Mouse (Mus musculus): ENCODE measurements around the gene Myom3.
"Not testable (repeated sequence)": the region's sequence is repeated elsewhere in the genome, so short reads cannot be mapped to it uniquely, and the experiment has no call there.

Myom3 gene

DNA sequence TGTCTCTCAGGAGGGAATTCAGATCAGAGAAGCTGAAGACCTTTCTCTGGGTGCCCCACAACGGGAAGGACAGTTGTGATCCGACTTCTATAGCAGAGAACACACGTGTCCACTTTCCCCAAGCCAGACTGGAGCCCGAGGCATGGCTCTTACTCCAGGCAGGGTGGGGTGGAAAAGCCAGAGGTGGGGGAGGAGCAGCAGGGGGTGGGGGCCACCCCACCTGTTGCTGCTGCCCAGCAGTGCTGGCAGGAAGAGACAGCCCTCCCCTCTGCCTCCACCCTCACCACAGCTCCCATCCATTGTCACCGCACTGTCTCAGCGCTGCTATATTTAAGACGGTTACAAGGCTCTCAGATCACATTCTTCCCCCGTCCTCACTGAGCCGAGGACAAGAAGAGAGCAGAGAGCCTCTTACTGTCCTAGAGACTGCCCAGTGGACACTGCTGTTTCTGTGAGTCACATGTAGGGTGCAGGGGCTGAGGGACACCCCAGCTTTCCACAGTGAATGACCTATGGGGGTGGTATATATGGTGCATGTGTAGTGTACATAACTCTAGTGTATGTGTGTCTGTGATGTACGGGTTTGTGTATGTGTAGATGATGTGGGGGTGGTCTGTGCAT lies at the start of gene Myom3:
TSS of gene Myom3 (plus strand) at position 360 of the 621 bp plus-strand sequence.
- no peak for DNase-seq (ENCODE audit: low spot score)

DNA sequence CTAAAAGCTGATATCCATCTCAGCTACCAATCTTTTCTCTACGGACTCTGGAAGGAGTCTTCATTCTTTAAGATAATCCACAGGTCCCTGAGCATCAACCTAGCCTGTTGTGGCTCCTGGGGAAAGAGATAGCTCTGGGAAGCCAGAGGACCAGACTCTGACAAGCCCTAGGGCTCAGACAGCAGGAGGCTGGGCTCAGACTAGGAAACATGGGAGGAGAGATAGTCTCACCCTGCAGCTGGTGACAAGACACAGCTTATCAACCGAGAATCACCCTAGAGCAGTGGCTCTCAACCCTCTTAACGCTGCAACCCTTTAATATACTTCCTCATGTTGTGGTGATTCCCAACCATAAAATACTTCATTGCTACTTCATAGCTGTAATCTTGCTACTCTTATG lies 49.1 kb upstream of the Myom3 start:
- no peak for DNase-seq (ENCODE audit: low spot score)

DNA sequence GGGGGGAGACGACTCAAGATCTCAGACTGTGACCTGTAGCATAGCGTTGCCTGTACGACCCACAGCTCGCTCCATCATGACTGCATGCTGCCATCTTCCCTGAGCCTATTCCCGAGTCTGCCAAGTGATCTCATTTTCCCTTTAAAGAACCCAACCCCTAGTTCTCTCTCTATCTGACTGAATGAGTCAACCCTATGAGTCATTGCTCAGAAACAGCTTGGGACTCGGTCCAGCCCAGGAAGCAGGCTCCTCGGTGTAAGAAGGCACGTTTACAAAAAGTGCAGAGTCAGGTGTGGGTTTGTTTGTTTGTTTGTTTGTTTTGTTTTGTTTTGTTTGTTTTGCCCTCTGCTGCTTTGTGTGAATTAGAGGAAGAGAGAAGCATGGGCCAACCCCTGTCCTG lies 44.7 kb upstream of the Myom3 start:
- DNase-seq (ENCODE audit: low spot score): peak; percentile 3

DNA sequence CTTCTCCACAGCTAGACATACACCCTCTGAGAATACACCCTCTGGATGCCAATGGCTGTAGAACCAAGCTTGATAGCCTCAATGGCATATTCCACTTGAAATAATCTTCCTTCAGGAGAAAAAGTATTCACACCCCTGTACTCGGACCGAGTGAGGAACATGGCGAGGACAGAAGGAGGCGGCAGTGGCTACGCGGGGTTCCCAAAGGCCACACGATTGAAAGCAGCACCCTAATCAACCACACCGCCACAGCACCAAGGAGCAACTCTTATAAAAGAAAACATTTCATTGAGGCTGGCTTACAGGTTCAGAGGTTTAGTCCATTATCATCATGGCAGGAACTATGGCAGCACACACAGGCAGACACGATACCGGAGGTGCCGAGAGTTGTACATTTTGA lies 43.1 kb upstream of the Myom3 start:
- not testable (repeated sequence) for DNase-seq (ENCODE audit: low spot score)

DNA sequence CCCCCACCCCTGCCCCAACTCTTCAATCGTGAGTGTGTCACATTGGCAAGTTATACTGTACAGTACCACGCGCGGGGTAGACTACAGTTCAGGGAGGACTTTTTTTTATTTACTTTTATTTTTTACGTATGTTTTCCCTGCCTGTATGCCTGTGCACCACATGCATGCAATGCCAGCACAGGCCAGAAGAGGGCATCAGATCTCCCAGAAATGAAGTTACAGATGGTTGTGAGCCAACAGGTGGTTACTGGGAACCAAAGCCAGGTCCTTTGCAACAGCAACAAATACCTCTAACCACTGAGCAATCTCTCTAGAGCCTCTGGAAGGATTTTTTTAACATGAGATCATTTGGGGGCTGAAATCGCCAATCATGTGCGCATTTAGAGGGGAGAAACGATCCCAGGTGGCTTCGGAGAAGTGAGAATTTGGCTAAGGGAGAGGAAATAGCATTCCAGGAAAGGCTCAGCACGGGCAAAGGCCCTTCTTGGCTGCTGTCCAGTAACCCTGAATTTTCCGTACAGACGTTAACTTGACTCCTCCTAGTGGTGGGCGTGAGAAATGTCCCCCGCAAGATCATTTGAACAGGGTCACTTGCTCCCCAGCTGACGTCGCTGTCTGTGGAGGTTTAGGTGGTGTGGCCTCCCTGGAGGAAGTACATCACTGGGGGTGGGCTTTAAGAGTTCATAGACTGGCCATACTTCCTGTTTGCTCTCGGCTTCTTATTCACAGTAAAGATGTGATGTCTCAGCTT lies 36.8 kb upstream of the Myom3 start:
- DNase-seq (ENCODE audit: low spot score): no peak

DNA sequence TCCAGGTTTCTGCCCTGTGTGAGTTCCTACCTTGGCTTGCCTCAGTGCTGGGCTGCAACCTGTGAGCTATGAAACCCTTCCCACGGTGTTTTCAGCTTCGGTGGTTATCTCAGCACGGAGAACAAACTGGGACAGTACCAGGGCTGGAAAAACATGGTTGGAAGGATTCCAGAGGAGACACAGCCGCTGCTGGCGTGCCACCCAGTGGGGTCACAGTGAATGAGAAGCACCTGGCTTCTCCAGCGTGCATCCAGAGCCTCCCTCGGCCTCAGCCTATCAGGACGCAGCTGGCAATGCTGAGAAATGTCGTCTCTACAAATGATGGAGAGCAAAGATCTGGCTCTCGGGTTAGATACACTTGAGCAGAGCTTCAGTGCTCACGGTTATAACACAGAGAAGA lies 33.1 kb upstream of the Myom3 start:
- no peak for DNase-seq (ENCODE audit: low spot score)

DNA sequence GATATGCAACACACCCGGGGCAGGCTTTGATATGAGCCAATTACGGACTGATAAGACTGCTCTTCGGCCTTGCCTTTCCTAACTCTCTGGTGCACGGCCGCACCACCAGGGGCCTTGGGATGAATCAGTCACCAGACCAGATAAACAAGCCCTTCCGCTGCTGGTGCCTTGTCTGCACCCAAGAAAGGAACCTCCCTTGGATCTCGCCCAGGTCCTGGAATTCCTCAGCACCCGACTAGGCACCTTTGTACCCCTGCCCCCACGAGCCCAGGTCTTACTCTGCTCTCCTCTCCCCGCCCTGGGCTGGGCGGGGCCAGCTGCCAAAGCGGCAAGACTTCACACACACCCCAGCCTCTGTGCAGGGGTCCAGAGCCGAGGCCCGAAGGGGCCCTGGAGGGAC lies 31.7 kb upstream of the Myom3 start, which contains the start of gene Il22ra1:
TSS of gene Il22ra1 (plus strand) at position 356 of the 400 bp plus-strand sequence.
- DNase-seq (ENCODE audit: low spot score): no peak

DNA sequence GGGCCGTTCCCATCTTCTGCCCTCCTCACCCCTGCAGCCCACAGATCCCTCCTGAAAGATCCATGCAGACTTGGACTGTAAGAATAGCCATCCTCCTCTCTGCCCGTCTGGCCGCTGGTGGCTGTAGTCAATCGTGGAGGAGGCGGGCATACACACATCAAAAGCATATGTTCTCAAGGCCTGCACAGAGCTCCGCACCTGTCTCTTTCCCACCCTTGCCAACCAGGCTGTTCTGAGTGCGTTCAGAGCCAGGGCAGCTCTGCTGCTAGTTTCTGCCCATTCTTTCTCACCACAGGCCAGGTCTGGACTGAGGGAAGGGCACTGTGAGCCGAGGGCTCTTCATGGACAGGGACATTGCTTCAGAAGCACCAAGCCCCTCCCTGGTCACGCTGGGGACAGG lies 29.3 kb upstream of the Myom3 start:
- no peak for DNase-seq (ENCODE audit: low spot score)

DNA sequence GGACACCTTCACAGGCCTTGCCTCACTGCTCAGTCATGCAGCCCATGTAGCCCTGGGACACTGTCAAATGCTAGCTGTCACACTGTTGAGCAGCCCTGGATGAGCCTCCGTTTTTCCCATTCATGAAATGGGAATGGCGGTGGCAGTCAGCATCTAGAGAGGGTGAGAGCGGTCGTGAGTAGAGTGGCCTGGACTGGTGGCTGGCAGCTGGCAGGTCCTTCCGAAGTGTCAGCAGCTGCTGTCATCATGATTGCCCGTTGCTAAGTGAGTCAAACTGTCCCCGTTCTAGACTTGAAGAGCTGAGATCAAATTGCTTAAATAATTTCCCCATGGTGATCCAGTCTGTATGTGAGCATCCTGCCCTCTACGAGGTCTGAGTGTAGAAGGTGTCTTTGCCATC lies 28.6 kb upstream of the Myom3 start:
- DNase-seq (ENCODE audit: low spot score): no peak

DNA sequence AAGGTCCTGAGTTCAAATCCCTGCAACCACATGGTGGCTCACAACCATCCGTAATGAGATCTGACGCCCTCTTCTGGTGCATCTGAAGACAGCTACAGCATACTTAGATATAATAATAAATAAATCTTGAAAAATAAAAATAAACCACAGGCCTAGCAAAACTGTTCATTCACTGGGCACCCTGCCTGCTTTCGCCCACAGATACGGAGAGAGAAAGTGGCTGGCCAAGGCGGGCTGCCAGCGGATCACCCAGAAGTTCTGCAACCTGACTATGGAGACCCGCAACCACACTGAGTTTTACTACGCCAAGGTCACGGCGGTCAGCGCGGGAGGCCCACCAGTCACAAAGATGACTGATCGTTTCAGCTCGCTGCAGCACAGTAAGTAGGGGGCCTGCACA lies 25.6 kb upstream of the Myom3 start:
- DNase-seq (ENCODE audit: low spot score): no peak

DNA sequence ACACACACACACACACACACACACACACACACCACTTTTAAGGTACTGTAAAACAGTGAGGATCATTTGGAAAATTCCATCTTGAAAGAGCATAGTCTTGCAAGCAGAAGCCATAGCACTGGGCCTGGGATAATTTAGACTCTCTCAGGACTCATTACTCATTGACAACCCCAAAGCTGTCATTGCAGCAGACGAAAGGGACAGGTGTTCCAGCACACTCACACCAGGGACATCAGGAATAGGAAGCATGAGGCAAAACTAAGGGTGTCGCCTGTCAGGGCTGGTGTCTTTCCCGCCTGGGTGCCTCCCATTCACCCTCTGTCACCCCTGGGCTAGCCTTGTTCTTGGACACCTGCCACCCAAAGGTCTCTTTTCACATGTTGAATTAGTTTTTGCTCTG lies 22.6 kb upstream of the Myom3 start:
- no peak for DNase-seq (ENCODE audit: low spot score)

DNA sequence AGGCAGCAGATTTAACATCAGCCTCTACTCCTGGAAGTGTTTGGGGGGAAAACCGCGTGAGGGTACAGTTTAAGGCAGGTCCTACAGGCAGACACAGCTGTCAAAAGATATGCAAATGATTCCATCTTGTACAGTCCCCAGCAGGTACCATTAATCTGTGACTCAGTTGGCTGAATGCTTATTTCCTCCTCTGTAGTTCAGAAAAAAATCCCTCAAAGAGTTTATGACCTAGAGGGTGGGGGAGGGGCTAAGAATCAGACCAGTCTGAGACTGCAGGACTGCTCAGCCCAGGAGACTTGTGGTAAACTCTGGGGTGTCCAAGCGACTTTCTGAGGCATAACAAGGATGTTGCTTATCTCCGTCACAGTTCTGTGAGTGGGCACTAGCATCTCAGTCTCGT lies 21.3 kb upstream of the Myom3 start:
- DNase-seq (ENCODE audit: low spot score): no peak

DNA sequence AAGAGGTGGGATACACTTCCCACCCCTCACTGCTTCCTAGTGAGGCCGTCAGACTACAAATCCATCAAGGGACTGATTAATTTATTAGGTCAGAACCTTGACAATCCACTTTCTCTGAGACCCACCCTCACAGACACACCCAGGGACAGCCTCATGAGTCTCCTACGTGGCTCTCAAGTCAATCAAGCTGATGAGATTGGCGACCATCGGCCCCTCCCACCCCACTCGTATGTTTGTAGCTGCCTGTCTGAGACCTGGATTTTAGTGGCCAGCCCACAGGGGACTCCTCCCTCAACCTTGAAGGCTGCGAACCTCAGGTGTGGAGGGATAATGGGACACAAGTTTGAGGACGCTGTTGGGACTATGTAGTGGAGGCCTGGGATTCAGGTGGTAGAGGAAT lies 20.4 kb upstream of the Myom3 start:
- no peak for DNase-seq (ENCODE audit: low spot score)

DNA sequence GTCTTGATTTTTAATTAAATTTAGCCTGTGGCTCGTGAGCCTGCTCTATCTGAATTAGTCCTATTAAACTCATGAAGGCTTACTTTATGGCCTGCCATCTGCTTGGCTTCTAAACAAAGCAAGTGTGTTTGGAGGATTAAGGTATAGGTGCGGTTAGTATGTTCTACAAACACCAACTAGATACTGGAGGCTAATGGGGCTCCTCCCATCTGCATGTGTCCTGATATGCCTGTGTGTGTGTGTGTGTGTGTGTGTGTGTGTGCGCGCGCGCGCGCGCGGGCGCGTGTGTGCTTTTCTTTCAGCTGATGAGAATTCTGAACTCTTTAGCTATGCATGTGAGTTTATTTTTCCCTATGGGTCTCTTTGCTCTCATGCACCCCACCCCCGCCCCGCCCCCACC lies 19.8 kb upstream of the Myom3 start:
- DNase-seq (ENCODE audit: low spot score): no peak

DNA sequence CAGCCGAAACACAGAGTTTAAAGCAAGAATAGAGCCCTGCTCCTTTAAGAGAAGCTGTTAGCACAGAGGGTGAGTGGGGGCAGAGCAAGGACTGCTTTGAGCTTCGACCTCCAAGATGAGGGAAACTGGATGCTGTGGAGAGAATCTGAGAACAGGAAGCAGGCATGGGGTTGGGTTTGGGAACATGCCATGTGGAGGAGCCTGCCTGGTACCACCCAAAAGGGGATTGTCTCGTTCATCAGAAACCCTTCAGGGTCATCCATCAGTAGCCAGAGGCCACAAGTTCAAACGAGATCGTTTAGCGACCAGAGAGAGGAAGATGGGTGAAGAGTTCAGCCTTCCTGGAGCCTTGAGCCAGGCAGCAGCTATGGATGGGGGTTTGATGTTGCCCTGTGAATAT lies 16.0 kb upstream of the Myom3 start:
- no peak for DNase-seq (ENCODE audit: low spot score)

DNA sequence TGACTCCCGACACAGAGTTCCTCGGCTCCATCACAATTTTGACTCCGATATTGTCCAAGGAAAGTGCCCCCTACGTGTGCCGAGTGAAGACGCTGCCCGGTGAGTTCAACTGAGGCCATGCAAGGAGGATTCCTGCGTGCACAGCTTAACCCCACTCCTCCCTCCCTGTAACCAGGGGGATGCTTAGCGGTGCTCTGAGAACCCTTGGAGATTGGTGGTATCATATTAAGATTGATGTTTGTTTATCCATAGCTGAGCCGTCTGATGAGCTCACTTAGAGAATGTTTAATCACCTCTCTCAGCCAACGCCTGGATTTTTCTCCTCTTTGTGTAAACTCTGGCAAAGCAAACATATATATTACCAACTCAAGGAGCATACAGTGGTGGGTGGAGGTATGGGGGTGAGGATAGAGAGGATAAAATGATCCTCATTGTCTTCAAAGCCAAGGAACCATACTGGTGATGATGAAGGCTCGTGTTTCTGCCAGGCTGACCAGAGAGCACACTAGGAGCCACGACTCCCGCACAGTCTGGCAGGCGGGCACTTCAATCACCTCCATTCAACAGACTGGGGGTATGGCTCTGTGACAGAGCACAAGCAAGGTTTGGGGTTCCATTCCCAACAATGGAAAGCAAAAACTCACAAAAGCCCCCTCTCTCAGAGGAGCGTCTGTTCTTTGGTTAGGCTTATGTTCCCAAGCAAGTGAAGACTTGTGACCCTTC lies 14.6 kb upstream of the Myom3 start:
- DNase-seq (ENCODE audit: low spot score): no peak

DNA sequence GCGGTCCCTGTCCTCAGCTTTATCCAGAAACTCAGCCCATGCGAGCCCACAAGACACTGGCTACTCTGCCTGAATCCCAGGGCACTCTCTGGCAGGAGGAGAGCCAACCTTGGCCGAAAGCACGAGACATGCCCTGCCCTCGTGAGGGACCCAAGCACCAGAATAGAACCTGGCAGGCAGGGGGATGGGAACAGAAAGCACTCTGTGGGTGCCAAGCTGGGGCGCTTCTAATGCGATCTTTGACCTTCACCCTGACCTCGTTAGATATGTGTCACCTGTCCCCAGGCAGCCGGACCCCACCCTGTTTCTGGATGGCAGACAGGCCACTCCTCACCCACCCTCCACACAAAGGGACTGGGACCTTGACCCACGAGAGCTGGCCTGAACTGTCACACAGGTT lies 13.9 kb upstream of the Myom3 start:
- DNase-seq (ENCODE audit: low spot score): no peak

DNA sequence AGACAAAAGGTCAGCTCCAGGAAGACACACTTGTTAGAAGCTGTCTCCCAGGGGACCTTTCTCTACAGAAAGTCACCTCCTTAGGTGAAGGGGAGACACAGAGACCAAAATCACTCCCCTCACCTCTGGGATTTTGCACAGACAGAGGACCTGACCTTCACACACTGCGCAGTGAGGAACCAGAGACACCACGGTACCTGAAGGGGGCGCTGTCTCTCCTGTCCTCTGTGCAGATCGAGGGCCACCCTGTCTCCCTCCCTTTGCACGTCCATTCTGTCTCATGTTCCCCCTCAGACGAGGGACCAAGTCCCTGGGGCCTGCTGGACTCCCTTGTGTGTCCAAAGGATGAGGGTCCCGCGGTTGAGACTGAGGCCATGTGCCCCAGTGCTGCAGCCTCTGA lies 8.6 kb upstream of the Myom3 start:
- DNase-seq (ENCODE audit: low spot score): no peak

DNA sequence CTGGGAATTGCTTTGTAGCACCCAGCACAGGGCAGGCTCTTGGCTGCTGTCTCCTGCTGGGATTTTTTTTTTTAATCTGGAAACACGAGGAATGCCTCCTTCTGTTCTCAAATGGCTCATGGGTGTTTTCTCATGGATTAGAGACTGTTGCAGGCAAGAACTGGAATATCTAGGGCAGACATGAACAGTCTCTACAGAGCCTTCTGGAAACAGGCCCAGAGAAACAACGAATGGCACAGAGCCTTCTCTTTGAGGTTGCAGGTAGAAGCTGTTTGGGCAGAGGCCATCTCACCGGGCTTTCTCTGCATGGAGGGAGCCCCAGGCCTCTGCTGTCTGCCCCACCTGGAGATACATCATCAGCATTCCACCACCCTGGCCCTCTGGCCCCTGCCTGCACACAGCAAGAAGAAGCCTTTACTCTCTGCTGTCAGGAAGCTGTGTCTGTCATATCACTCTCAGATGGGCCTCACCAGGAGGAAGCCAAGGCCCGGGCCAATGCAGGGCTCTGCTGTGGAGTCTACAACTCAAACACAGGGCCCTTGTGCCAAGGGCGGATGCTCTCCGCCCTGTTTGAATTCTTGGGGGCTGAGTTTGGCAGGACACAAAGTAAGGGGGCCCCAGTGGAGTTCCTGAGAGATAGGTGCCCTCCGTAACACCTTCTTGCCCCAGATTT lies 7.3 kb upstream of the Myom3 start:
- DNase-seq (ENCODE audit: low spot score): no peak

DNA sequence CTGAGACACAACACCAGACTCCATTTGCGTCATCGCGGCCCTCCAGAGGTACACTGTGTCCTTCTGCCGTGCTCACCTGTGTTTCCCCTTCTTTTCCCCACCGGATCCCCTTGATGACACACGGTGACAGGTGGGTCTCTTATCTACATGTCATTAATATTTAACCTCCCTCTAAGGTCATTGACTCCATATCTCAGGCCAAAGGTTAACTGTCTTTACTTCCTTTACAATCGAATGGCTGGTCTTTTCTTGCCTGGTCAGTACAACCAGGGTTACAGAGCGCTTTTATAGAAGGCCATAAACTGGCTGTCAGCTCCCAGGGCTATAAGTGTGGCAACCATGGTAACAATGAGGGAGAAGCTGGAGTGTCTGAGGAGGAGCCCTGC lies 6.7 kb upstream of the Myom3 start:
- DNase-seq (ENCODE audit: low spot score): no peak

DNA sequence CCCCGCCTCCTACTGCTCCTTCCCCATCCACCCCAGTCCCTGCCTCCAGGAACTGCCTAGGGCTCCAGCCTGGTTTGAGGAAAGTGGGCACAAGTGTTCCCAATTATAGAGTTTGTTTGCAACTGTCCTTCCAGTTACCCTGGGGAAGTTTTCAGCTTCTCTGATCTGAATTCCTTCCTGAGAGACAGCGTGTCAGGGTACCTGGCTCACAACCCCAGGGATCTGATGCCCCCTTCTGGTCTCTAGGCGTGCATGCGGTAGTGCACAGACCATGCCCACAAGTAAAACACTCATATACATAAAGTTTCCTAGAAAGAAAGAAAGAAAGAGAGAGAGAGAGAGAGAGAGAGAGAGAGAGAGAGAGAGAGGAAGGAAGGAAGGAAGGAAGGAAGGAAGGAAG lies 1.2 kb upstream of the Myom3 start:
- DNase-seq (ENCODE audit: low spot score): no peak

DNA sequence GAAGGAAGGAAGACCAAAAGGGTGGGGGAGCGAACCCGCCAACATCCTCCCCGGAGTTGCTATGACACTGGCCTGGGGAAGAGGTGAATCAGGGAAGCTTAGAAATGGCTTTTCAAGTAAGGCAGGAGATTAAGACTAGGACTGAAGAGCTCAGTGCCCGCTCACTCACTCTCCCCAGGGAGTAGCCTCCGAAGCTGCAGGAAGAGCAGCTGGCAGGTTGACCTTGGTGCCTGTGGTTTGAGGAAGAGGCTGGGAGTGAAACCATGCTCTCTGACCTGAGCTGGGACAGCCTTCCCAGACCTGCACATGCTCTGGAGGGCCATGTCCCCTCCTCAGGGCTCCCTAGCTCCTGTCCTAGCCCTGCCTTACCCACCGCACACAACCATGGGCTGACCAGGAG lies 690 bp upstream of the Myom3 start:
- no peak for DNase-seq (ENCODE audit: low spot score)

DNA sequence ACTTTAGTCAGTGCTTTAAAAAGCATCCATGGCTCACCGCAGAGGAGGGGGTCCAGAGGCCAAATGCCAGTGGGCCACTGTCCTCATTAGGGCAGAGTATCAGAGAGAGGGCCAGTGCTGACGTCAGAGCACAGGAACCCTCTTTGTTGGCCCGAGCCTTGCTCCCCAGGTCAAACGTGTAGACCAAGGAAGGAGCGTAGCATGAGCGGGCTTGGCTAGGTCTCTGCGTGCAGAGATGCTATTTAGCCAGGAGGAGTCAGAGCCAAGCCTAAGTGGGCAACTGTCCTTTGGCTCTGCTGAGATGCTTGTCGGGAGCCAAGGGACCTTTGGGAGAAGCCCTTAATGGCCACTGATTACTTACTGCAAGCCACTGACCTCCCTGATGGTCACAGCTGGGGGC lies 1.5 kb downstream of the Myom3 start:
- no peak for DNase-seq (ENCODE audit: low spot score)

Data from adipocyte (in vitro differentiated cells).